Mouse (Mus musculus): ENCODE measurements around the gene Slc22a1. TPM values are rescaled to one million over a fixed set of nuclear protein-coding genes. Genes with fewer than 3 reads are reported as not detected.

Gene Slc22a1
- not detected for polyA plus RNA-seq (2014; fragmentation: Illumina TruSeq; extraction: RNeasy Lipid Tissue Mini Kit (QIAGEN cat#74804); ENCODE audit: low read depth, low replicate concordance)

GRCm38 (mm10) chr17:12675646-12676045 is at the start of gene Slc22a1:
TSS of gene Slc22a1 (minus strand) at chr17:12675829.

Other genes with a start within 250 kb of the Slc22a1 start
- gene Slc22a3, start 168.1 kb downstream of the Slc22a1 start, polyA plus RNA-seq (2014; fragmentation: Illumina TruSeq; extraction: RNeasy Lipid Tissue Mini Kit (QIAGEN cat#74804); ENCODE audit: low read depth, low replicate concordance), result 0.21 TPM
- gene Slc22a2, start 91.7 kb downstream of the Slc22a1 start, polyA plus RNA-seq (2014; fragmentation: Illumina TruSeq; extraction: RNeasy Lipid Tissue Mini Kit (QIAGEN cat#74804); ENCODE audit: low read depth, low replicate concordance), result not detected
- gene Igf2r, start 93.8 kb upstream of the Slc22a1 start, polyA plus RNA-seq (2014; fragmentation: Illumina TruSeq; extraction: RNeasy Lipid Tissue Mini Kit (QIAGEN cat#74804); ENCODE audit: low read depth, low replicate concordance), result 3.2 TPM
- gene Mas1, start 192.3 kb upstream of the Slc22a1 start, polyA plus RNA-seq (2014; fragmentation: Illumina TruSeq; extraction: RNeasy Lipid Tissue Mini Kit (QIAGEN cat#74804); ENCODE audit: low read depth, low replicate concordance), result 34.0 TPM
- not detected for gene Mrgprh, start 200.2 kb upstream of the Slc22a1 start, polyA plus RNA-seq (2014; fragmentation: Illumina TruSeq; extraction: RNeasy Lipid Tissue Mini Kit (QIAGEN cat#74804); ENCODE audit: low read depth, low replicate concordance)
- gene Pnldc1, start 234.4 kb upstream of the Slc22a1 start, polyA plus RNA-seq (2014; fragmentation: Illumina TruSeq; extraction: RNeasy Lipid Tissue Mini Kit (QIAGEN cat#74804); ENCODE audit: low read depth, low replicate concordance), result 14.2 TPM
- gene Tcp1, start 239.9 kb upstream of the Slc22a1 start, polyA plus RNA-seq (2014; fragmentation: Illumina TruSeq; extraction: RNeasy Lipid Tissue Mini Kit (QIAGEN cat#74804); ENCODE audit: low read depth, low replicate concordance), result 3,358 TPM
- gene Mrpl18, start 240.5 kb upstream of the Slc22a1 start, polyA plus RNA-seq (2014; fragmentation: Illumina TruSeq; extraction: RNeasy Lipid Tissue Mini Kit (QIAGEN cat#74804); ENCODE audit: low read depth, low replicate concordance), result 47.6 TPM